Mouse (Mus musculus): Measurements from ENCODE around the gene Idua.

Gene Idua

DNA sequence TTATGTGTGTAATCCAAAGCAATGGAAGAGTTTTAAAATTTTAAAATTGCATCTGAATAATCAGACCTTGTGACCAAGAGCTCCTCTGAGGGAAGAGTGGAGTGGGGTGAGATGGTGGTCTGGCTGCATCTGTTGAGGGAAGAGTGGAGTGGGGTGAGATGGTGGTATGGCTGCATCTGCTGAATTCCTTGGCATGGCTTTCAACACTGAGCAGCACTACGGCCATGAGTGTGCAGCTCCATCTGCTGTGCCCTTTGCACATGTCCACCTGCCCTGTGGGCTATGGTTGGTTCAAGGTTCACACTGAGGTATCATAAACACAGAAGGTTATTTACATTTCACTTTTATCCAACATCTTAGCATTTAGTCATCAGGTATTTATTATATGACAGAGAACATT is 67.3 kb downstream of the Idua start:
- DNase-seq = no peak

All from B cell, adult 2 months (primary cell).